10 mouse cellular contexts compared by ENCODE assay signal in genomic region chr5:106457986-106458476, GRCm38 (mm10). TPM values are rescaled to one million over a fixed set of nuclear protein-coding genes. Genes with fewer than 3 reads are reported as not detected.
A peak's percentile ranks its signal among the peaks of the same experiment; 100 is the strongest.
DNase-seq lines count a peak whose midpoint lies in the region; ATAC-seq and TF ChIP-seq lines count a peak whose summit lies in the region.
"Had no signal": no experiment of that assay in that cellular context is flagged by ENCODE, and none has a peak within 500 bp of the region (broad histone marks: within the 10 kb centered on the region; RNA-seq: fewer than 3 reads in every experiment).

Gene Barhl2, minus strand, starts transcription at chr5:106458166.

- ATAC-seq in forebrain, embryonic 16.5 days, result no peak
- ATAC-seq in limb, embryonic 14.5 days (ENCODE audit: low FRiP score, low read depth), result no peak
- 0 out of 2 replicates have a peak, but pooled peaks have one; percentile 12 for ATAC-seq in stomach, embryonic 15.5 days (ENCODE audit: insufficient read depth, low FRiP score, low read depth)
- no peak for ATAC-seq in monocyte, adult 5-6 weeks (replicated peaks; ENCODE audit: insufficient number of reproducible peaks, low FRiP score, low TSS enrichment, poor library complexity, severe bottlenecking)
- ATAC-seq: inflammation-experienced regulatory T-cells, adult 6 months had no signal

- no peak for DNase-seq in spleen, adult 2 months (ENCODE audit: low read depth in 1 of 2, low spot score in 2 of 2)
- no peak for DNase-seq in spleen, postnatal 10 days (ENCODE audit: low spot score in 2 of 2)
- DNase-seq in limb, embryonic 14.5 days (ENCODE audit: low spot score), result no peak
- no peak for DNase-seq in right cerebral cortex, postnatal 14 days
- no peak for DNase-seq in ovary, adult 18-20 months (ENCODE audit: low spot score)

- peak within 1 kb of the TSS; percentile 17; the same call in 1 of the 2 replicates for H3K4me3 ChIP-seq in spleen, adult 2 months (ENCODE audit: extremely low read depth, insufficient read depth, insufficient read length)
- peak within 1 kb of the TSS; percentile 43 for H3K4me3 ChIP-seq in forebrain, embryonic 16.5 days (replicated peaks; ENCODE audit: low read length)
- H3K4me3 ChIP-seq in limb, embryonic 14.5 days (replicated peaks; ENCODE audit: low read length), result peak within 1 kb of the TSS; percentile 48
- H3K4me3 ChIP-seq in stomach, embryonic 15.5 days (replicated peaks), result peak within 1 kb of the TSS; percentile 44

- TF ChIP-seq POLR2A in spleen, adult 2 months (IDR thresholded peaks at IDR 0.05; ENCODE audit: low read depth, low read length), result no peak
- no peak for TF ChIP-seq POLR2A in limb, embryonic 14.5 days (IDR thresholded peaks at IDR 0.05; ENCODE audit: borderline replicate concordance, extremely low read depth, insufficient read depth, insufficient read length)

- no peaks in the 10 kb centered on the region for H3K36me3 ChIP-seq in spleen, adult 2 months (ENCODE audit: control insufficient read depth, insufficient read depth, low read length)
- H3K36me3 ChIP-seq in forebrain, embryonic 16.5 days (ENCODE audit: control insufficient read depth, insufficient read depth), result no peaks in the 10 kb centered on the region
- no peaks in the 10 kb centered on the region for H3K36me3 ChIP-seq in limb, embryonic 14.5 days (ENCODE audit: control insufficient read depth, insufficient read depth, low read length)
- no peaks in the 10 kb centered on the region for H3K36me3 ChIP-seq in stomach, embryonic 15.5 days

- TF ChIP-seq CTCF in spleen, adult 2 months (IDR thresholded peaks at IDR 0.05; ENCODE audit: extremely low read depth, insufficient read depth, insufficient read length, insufficient replicate concordance), result no peak

- H3K9ac ChIP-seq in forebrain, embryonic 16.5 days (replicated peaks; ENCODE audit: low read depth, low read length), result peak within 1 kb of the TSS; percentile 39
- 0 out of 2 replicates have a peak within 1 kb of the TSS, but pooled peaks have one; percentile 16 for H3K9ac ChIP-seq in limb, embryonic 14.5 days (ENCODE audit: low read depth, low read length, severe bottlenecking)
- no peak within 1 kb of the TSS for H3K9ac ChIP-seq in stomach, embryonic 15.5 days

- peaks cover 9% of the 10 kb centered on the region for H3K4me1 ChIP-seq in spleen, adult 2 months (ENCODE audit: control insufficient read depth, insufficient read depth, insufficient read length)
- peaks cover 26% of the 10 kb centered on the region for H3K4me1 ChIP-seq in forebrain, embryonic 16.5 days (replicated peaks; ENCODE audit: control insufficient read depth, insufficient read depth, low read length)
- peaks cover 16% of the 10 kb centered on the region for H3K4me1 ChIP-seq in limb, embryonic 14.5 days (ENCODE audit: control insufficient read depth, insufficient read depth, low read length)
- peaks cover 15% of the 10 kb centered on the region for H3K4me1 ChIP-seq in stomach, embryonic 15.5 days

- H3K9me3 ChIP-seq in forebrain, embryonic 16.5 days (ENCODE audit: control insufficient read depth, low read length), result no peaks in the 10 kb centered on the region
- no peaks in the 10 kb centered on the region for H3K9me3 ChIP-seq in limb, embryonic 14.5 days (ENCODE audit: control insufficient read depth, low read length)
- H3K9me3 ChIP-seq in stomach, embryonic 15.5 days, result no peaks in the 10 kb centered on the region

- no peak within 1 kb of the TSS for H3K27ac ChIP-seq in spleen, adult 2 months (ENCODE audit: insufficient read depth, low read length)
- H3K27ac ChIP-seq in forebrain, embryonic 16.5 days (ENCODE audit: low read length), result no peak within 1 kb of the TSS
- H3K27ac ChIP-seq in limb, embryonic 14.5 days (replicated peaks; ENCODE audit: low read depth, low read length), result no peak within 1 kb of the TSS
- no peak within 1 kb of the TSS for H3K27ac ChIP-seq in stomach, embryonic 15.5 days

- peaks cover 43% of the 10 kb centered on the region for H3K27me3 ChIP-seq in spleen, adult 2 months (ENCODE audit: control insufficient read depth, insufficient read depth, low read length)
- H3K27me3 ChIP-seq in forebrain, embryonic 16.5 days (replicated peaks; ENCODE audit: control insufficient read depth, insufficient read depth, low read length), result peaks cover 80% of the 10 kb centered on the region
- H3K27me3 ChIP-seq in limb, embryonic 14.5 days (ENCODE audit: control insufficient read depth, insufficient read depth, low read length), result peaks cover 96% of the 10 kb centered on the region
- peaks cover 96% of the 10 kb centered on the region for H3K27me3 ChIP-seq in stomach, embryonic 15.5 days (replicated peaks)

- H3K4me2 ChIP-seq in forebrain, embryonic 16.5 days (ENCODE audit: low read length), result peak within 1 kb of the TSS; percentile 58
- H3K4me2 ChIP-seq in limb, embryonic 14.5 days (replicated peaks; ENCODE audit: low read depth, low read length, severe bottlenecking), result peak within 1 kb of the TSS; percentile 86
- H3K4me2 ChIP-seq in stomach, embryonic 15.5 days, result peak within 1 kb of the TSS; percentile 92

- 1% methylated on average over 52 of the region's 57 CpGs for WGBS in spleen, adult 2 months
- 0% methylated on average over 33 of the region's 57 CpGs for WGBS in forebrain, embryonic 16.5 days
- under 1% methylated on average over 21 of the region's 57 CpGs for WGBS in limb, embryonic 14.5 days
- 0% methylated on average over 40 of the region's 57 CpGs for WGBS in stomach, embryonic 15.5 days

RNA-seq across cellular contexts. Expression of gene Barhl2, which starts in this region (rescaled TPM):
- polyA plus RNA-seq in spleen, adult 2 months (2012; rRNA removed), result not detected in 2 replicates
- 0.47 and 1.6 TPM in 2 replicates for polyA plus RNA-seq in forebrain, embryonic 16.5 days (2015; fragmentation: Nextera tagmentation; extraction: Ambion mirVana)
- polyA plus RNA-seq in limb, embryonic 14.5 days (2012; rRNA removed), result 0.06 and 0.12 TPM in 2 replicates
- not detected in 2 replicates for polyA plus RNA-seq in limb, embryonic 14.5 days (2014; fragmentation: Nextera tagmentation; extraction: Ambion mirVana)
- polyA plus RNA-seq in stomach, embryonic 15.5 days (2015; fragmentation: Nextera tagmentation; extraction: Ambion mirVana), result not detected in 2 replicates
- not detected in 3 replicates for total RNA-seq in monocyte, adult 5-6 weeks (2017)
- total RNA-seq: adrenal gland, postnatal 36 days had no signal
- polyA plus RNA-seq: inflammation-experienced regulatory T-cells, adult 6 months had no signal

Comparison
In these comparisons a context has a peak if more than half of its experiments do, and no peak if none do; other contexts are left out.
1. Peak in ATAC-seq, H3K4me3 ChIP-seq and H3K4me2 ChIP-seq in stomach, embryonic 15.5 days; RNA of the gene not detected or under 1 TPM.